Comparison of ENCODE assay signal across 15 mouse cellular contexts in genomic region chr12:113241373-113242193, GRCm38 (mm10).
"Had no signal": no experiment of that assay in that cellular context is flagged by ENCODE, and none has a peak within 500 bp of the region (broad histone marks: within the 10 kb centered on the region; RNA-seq: fewer than 3 reads in every experiment).

No protein-coding gene starts in this region.

- H3K4me2 ChIP-seq: lung, embryonic 14.5 days; midbrain, embryonic 11.5 days; neural tube, embryonic 15.5 days; stomach, embryonic 15.5 days had no signal

- H3K36me3 ChIP-seq: neural tube, embryonic 15.5 days; stomach, embryonic 15.5 days had no signal

- H3K4me1 ChIP-seq: neural tube, embryonic 15.5 days; stomach, embryonic 15.5 days had no signal

- H3K9ac ChIP-seq: liver, embryonic 14.5 days; lung, embryonic 14.5 days; neural tube, embryonic 15.5 days; stomach, embryonic 15.5 days had no signal

- ATAC-seq: hindbrain, embryonic 16.5 days; inflammation-experienced regulatory T-cells, adult 6 months had no signal

- H3K27me3 ChIP-seq: neural tube, embryonic 15.5 days; stomach, embryonic 15.5 days had no signal

- H3K9me3 ChIP-seq: neural tube, embryonic 15.5 days; stomach, embryonic 15.5 days had no signal

- H3K4me3 ChIP-seq: left cerebral cortex, adult 2 months; myocyte; neural tube, embryonic 15.5 days; stomach, embryonic 15.5 days had no signal

- DNase-seq: kidney, adult 11 months; liver; lung, embryonic 14.5 days; lung, postnatal 10 days; right cerebral cortex, adult 18-20 months; right cerebral cortex, postnatal 25 days; thymus, postnatal 36 days had no signal

- H3K27ac ChIP-seq: left cerebral cortex, adult 2 months; liver, embryonic 14.5 days; neural tube, embryonic 15.5 days; stomach, embryonic 15.5 days had no signal
